Mouse (Mus musculus) splenic B cell, adult 2 months (primary cell): ENCODE measurements around the gene Senp2.

Source experiments
- DNase-seq: peaks from one replicate; pipeline ENCODE4 v3.0.0-alpha.2; 2011; ENCODE audit warnings: low read depth, low spot score
- H3K27me3 ChIP-seq: 2 replicates; pipeline ENCODE4 v1.6.1; 2012; ENCODE audit warnings: mild to moderate bottlenecking, low read length, moderate library complexity, mixed read lengths; ENCODE audit not compliant: control insufficient read depth, poor library complexity, insufficient read depth, severe bottlenecking
- H3K36me3 ChIP-seq: 2 replicates; pipeline ENCODE4 v1.6.1; 2012; ENCODE audit warnings: mild to moderate bottlenecking, low read length, moderate library complexity, mixed read lengths; ENCODE audit not compliant: control insufficient read depth, poor library complexity, insufficient read depth, severe bottlenecking

The Senp2 gene

GRCm38 (mm10) chr16:21996881-21997641 is 12.2 kb upstream of the Senp2 start:
- Histone ChIP-seq H3K27me3 (no peaks in the 10 kb centered on the region), H3K36me3 (no peaks in the 10 kb centered on the region)
- DNase-seq: no peak

GRCm38 (mm10) chr16:21998061-21998460 is 11.2 kb upstream of the Senp2 start:
- no peak for DNase-seq
- H3K27me3 ChIP-seq: no peaks in the 10 kb centered on the region
- no peaks in the 10 kb centered on the region for H3K36me3 ChIP-seq

- Histone ChIP-seq H3K27me3 (no peaks in the 10 kb centered on the region), H3K36me3 (no peaks in the 10 kb centered on the region)
- no peak for DNase-seq
Observed at GRCm38 (mm10) chr16:21999941-22000690, 9.2 kb upstream of the Senp2 start.

- Histone ChIP-seq H3K36me3 (no peaks in the 10 kb centered on the region), H3K27me3 (no peaks in the 10 kb centered on the region)
- no peak for DNase-seq
Observed at GRCm38 (mm10) chr16:22001172-22001571, 8.1 kb upstream of the Senp2 start.

GRCm38 (mm10) chr16:22001606-22002005 is 7.7 kb upstream of the Senp2 start:
- no peak for DNase-seq
- H3K27me3 ChIP-seq: no peaks in the 10 kb centered on the region

GRCm38 (mm10) chr16:22009596-22009995 is 312 bp downstream of the Senp2 start:
- peak; percentile 62 for DNase-seq
- no peaks in the 10 kb centered on the region for H3K27me3 ChIP-seq
- peaks cover 2% of the 10 kb centered on the region; the same call in 1 of the 2 replicates for H3K36me3 ChIP-seq

More at GRCm38 (mm10) chr16:22001606-22002005, 7.7 kb upstream of the Senp2 start:
- H3K36me3 ChIP-seq: no peaks in the 10 kb centered on the region

GRCm38 (mm10) chr16:22015569-22015968 is 6.3 kb downstream of the Senp2 start:
- no peak for DNase-seq
- Histone ChIP-seq H3K27me3 (no peaks in the 10 kb centered on the region), H3K36me3 (peaks cover 10% of the 10 kb centered on the region)

GRCm38 (mm10) chr16:22022122-22022521 is 12.8 kb downstream of the Senp2 start:
- Histone ChIP-seq H3K27me3 (no peaks in the 10 kb centered on the region), H3K36me3 (peaks cover 15% of the 10 kb centered on the region)
- DNase-seq: peak; percentile 64

- DNase-seq: no peak
- Histone ChIP-seq H3K36me3 (peaks cover 22% of the 10 kb centered on the region), H3K27me3 (no peaks in the 10 kb centered on the region)
Observed at GRCm38 (mm10) chr16:22027474-22027873, 18.2 kb downstream of the Senp2 start.

- Histone ChIP-seq H3K36me3 (peaks cover 10% of the 10 kb centered on the region), H3K27me3 (no peaks in the 10 kb centered on the region)
- no peak for DNase-seq
Observed at GRCm38 (mm10) chr16:22038554-22038953, 29.3 kb downstream of the Senp2 start.

GRCm38 (mm10) chr16:22039978-22040377 is 30.7 kb downstream of the Senp2 start:
- Histone ChIP-seq H3K36me3 (peaks cover 14% of the 10 kb centered on the region), H3K27me3 (no peaks in the 10 kb centered on the region)
- DNase-seq: no peak

GRCm38 (mm10) chr16:22043830-22044229 is 34.5 kb downstream of the Senp2 start:
- no peaks in the 10 kb centered on the region for H3K27me3 ChIP-seq
- H3K36me3 ChIP-seq: peaks cover 13% of the 10 kb centered on the region
- DNase-seq: no peak

- no peaks in the 10 kb centered on the region for H3K27me3 ChIP-seq
- DNase-seq: no peak
- peaks cover 11% of the 10 kb centered on the region for H3K36me3 ChIP-seq
Observed at GRCm38 (mm10) chr16:22045930-22046329, 36.6 kb downstream of the Senp2 start.

GRCm38 (mm10) chr16:22046739-22047366 is 37.6 kb downstream of the Senp2 start:
- peaks cover 7% of the 10 kb centered on the region for H3K36me3 ChIP-seq
- DNase-seq: no peak
- H3K27me3 ChIP-seq: no peaks in the 10 kb centered on the region

- Histone ChIP-seq H3K36me3 (no peaks in the 10 kb centered on the region), H3K27me3 (no peaks in the 10 kb centered on the region)
- no peak for DNase-seq
Observed at GRCm38 (mm10) chr16:22053411-22053810, 44.1 kb downstream of the Senp2 start.
